Mouse (Mus musculus) lung, postnatal 0 days (tissue): Measurements from ENCODE around the gene Afap1.

ENCODE experiments used
- CTCF ChIP-seq: IDR thresholded peaks from 2 replicates; pipeline ENCODE4 v1.5.1; 2016; ENCODE audit warnings: antibody characterized with exemption, mild to moderate bottlenecking
- EP300 ChIP-seq: IDR thresholded peaks from 2 replicates; pipeline ENCODE4 v1.6.1; 2016; ENCODE audit warnings: antibody characterized with exemption, mild to moderate bottlenecking, control low read depth

GRCm38 (mm10) chr5:35893093-35893804 is at the start of gene Afap1:
- TF ChIP-seq EP300 (no peak), CTCF (no peak)
